Mouse (Mus musculus) forebrain, embryonic 15.5 days (tissue): ENCODE data around the gene Mgrn1. TPM values are rescaled to one million over a fixed set of nuclear protein-coding genes. Genes with fewer than 3 reads are reported as not detected.

Experiments used
- ATAC-seq: fragments of 200-750 bp; cut with Nextera tagmentation; replicated peaks from 2 replicates; pipeline ENCODE4 v1.8.0; 2017; ENCODE audit warnings: mild to moderate bottlenecking, moderate TSS enrichment, moderate library complexity
- H3K27ac ChIP-seq: fragments of 300-500 bp; sonication (generic); replicated peaks from 2 replicates; pipeline ENCODE4 v1.5.1; 2015; ENCODE audit warnings: mild to moderate bottlenecking, inconsistent platforms
- H3K27me3 ChIP-seq: fragments of 300-500 bp; sonication (generic); 2 replicates; pipeline ENCODE4 v1.6.1; 2015; ENCODE audit warnings: inconsistent platforms
- H3K36me3 ChIP-seq: fragments of 300-500 bp; sonication (generic); 2 replicates; pipeline ENCODE4 v1.6.1; 2015; ENCODE audit warnings: mild to moderate bottlenecking, inconsistent platforms
- H3K4me1 ChIP-seq: fragments of 300-500 bp; sonication (generic); 2 replicates; pipeline ENCODE4 v1.6.1; 2015; ENCODE audit warnings: inconsistent platforms
- H3K4me2 ChIP-seq: fragments of 300-500 bp; sonication (generic); replicated peaks from 2 replicates; pipeline ENCODE4 v1.6.1; 2015; ENCODE audit warnings: mild to moderate bottlenecking, inconsistent platforms
- H3K4me3 ChIP-seq: fragments of 300-500 bp; sonication (generic); 2 replicates; pipeline ENCODE4 v1.5.1; 2015; ENCODE audit warnings: mild to moderate bottlenecking, inconsistent platforms
- H3K9ac ChIP-seq: fragments of 300-500 bp; sonication (generic); replicated peaks from 2 replicates; pipeline ENCODE4 v1.6.1; 2015; ENCODE audit warnings: mild to moderate bottlenecking, inconsistent platforms
- H3K9me3 ChIP-seq: fragments of 300-500 bp; sonication (generic); 2 replicates; pipeline ENCODE4 v1.6.1; 2016; ENCODE audit warnings: inconsistent platforms
- whole genome bisulfite sequencing: fragments of 180-500 bp; shearing (Covaris S2); methylation state at CpG from one replicate; pipeline ENCODE4 v1.1.7; 2015; ENCODE audit warnings: mixed read lengths; 5-methylcytosine and 5-hydroxymethylcytosine counted together
- polyA plus RNA-seq: library from polyadenylated mRNA; unstranded; fragments of >200 nt; fragmentation: Nextera tagmentation; extraction: Ambion mirVana; gene quantifications from 2 replicates; pipeline ENCODE4 v1.2.1, GENCODE M21; 2015

Gene Mgrn1
- polyA plus RNA-seq, 1 experiment from 2014 or later = 102 TPM

GRCm38 (mm10) chr16:4881400-4882351 is 4.4 kb upstream of the Mgrn1 start:
- H3K9ac ChIP-seq = peak overlapping the region; percentile 72
- no peak for ATAC-seq
- peaks cover 36% of the 10 kb centered on the region for H3K4me1 ChIP-seq
- H3K9me3 ChIP-seq = no peaks in the 10 kb centered on the region
- no peaks in the 10 kb centered on the region for H3K36me3 ChIP-seq
- no peaks in the 10 kb centered on the region for H3K27me3 ChIP-seq
- H3K4me2 ChIP-seq = peak overlapping the region; percentile 78
- peak overlapping the region; percentile 91 for H3K4me3 ChIP-seq
- H3K27ac ChIP-seq = peak overlapping the region; percentile 98
- 79% methylated on average over 10 of the region's 10 CpGs for WGBS

- Histone ChIP-seq H3K27ac (peak overlapping the region; percentile 89), H3K4me1 (peaks cover 42% of the 10 kb centered on the region), H3K4me3 (peak overlapping the region; percentile 77; the same call in 1 of the 2 replicates), H3K4me2 (no peak overlapping the region), H3K36me3 (no peaks in the 10 kb centered on the region), H3K9ac (peak overlapping the region; percentile 87; the same call in 1 of the 2 replicates), H3K27me3 (no peaks in the 10 kb centered on the region), H3K9me3 (no peaks in the 10 kb centered on the region)
- ATAC-seq = no peak
- 96% methylated on average over 10 of the region's 10 CpGs for WGBS
Observed at GRCm38 (mm10) chr16:4884930-4885329, 1.1 kb upstream of the Mgrn1 start.

GRCm38 (mm10) chr16:4886690-4887020 is 606 bp downstream of the Mgrn1 start:
- whole genome bisulfite sequencing = 1% methylated on average over 8 of the region's 8 CpGs
- H3K4me1 ChIP-seq = peaks cover 33% of the 10 kb centered on the region
- peak; percentile 28; the same call in 1 of the 2 replicates for ATAC-seq

GRCm38 (mm10) chr16:4890201-4890709 is 4.2 kb downstream of the Mgrn1 start:
- H3K4me1 ChIP-seq = peaks cover 27% of the 10 kb centered on the region
- H3K9me3 ChIP-seq = no peaks in the 10 kb centered on the region
- no peak overlapping the region for H3K4me2 ChIP-seq
- no peaks in the 10 kb centered on the region for H3K27me3 ChIP-seq
- no peak overlapping the region for H3K9ac ChIP-seq
- H3K4me3 ChIP-seq = no peak overlapping the region
- no peak for ATAC-seq
- H3K27ac ChIP-seq = no peak overlapping the region
- no peaks in the 10 kb centered on the region for H3K36me3 ChIP-seq
- WGBS = 86% methylated on average over 4 of the region's 4 CpGs

More at GRCm38 (mm10) chr16:4886690-4887020, 606 bp downstream of the Mgrn1 start:
- H3K27me3 ChIP-seq = no peaks in the 10 kb centered on the region
- no peaks in the 10 kb centered on the region for H3K9me3 ChIP-seq
- peak overlapping the region; percentile 49 for H3K4me2 ChIP-seq
- peak overlapping the region; percentile 89 for H3K27ac ChIP-seq
- peak overlapping the region; percentile 77 for H3K4me3 ChIP-seq
- H3K36me3 ChIP-seq = no peaks in the 10 kb centered on the region
- H3K9ac ChIP-seq = peak overlapping the region; percentile 87

GRCm38 (mm10) chr16:4892171-4892570 is 6.1 kb downstream of the Mgrn1 start:
- no peak overlapping the region for H3K9ac ChIP-seq
- no peaks in the 10 kb centered on the region for H3K9me3 ChIP-seq
- H3K27ac ChIP-seq = no peak overlapping the region
- H3K4me3 ChIP-seq = no peak overlapping the region
- H3K4me2 ChIP-seq = no peak overlapping the region
- ATAC-seq = no peak
- H3K36me3 ChIP-seq = no peaks in the 10 kb centered on the region
- WGBS = 84% methylated on average over 6 of the region's 6 CpGs
- H3K27me3 ChIP-seq = no peaks in the 10 kb centered on the region
- peaks cover 22% of the 10 kb centered on the region for H3K4me1 ChIP-seq

GRCm38 (mm10) chr16:4894201-4894908 is 8.3 kb downstream of the Mgrn1 start:
- peaks cover 5% of the 10 kb centered on the region for H3K4me1 ChIP-seq
- H3K27me3 ChIP-seq = no peaks in the 10 kb centered on the region
- no peak overlapping the region for H3K27ac ChIP-seq
- H3K36me3 ChIP-seq = no peaks in the 10 kb centered on the region
- no peaks in the 10 kb centered on the region for H3K9me3 ChIP-seq
- 87% methylated on average over 7 of the region's 7 CpGs for WGBS
- no peak overlapping the region for H3K4me2 ChIP-seq
- H3K4me3 ChIP-seq = no peak overlapping the region
- ATAC-seq = no peak
- H3K9ac ChIP-seq = no peak overlapping the region

GRCm38 (mm10) chr16:4896249-4897027 is 10.4 kb downstream of the Mgrn1 start:
- 89% methylated on average over 5 of the region's 5 CpGs for WGBS
- Histone ChIP-seq H3K4me3 (no peak overlapping the region), H3K36me3 (0 out of 2 replicates have a peak, but pooled peaks cover 2% of the 10 kb centered on the region), H3K4me2 (no peak overlapping the region), H3K9me3 (no peaks in the 10 kb centered on the region), H3K27me3 (no peaks in the 10 kb centered on the region), H3K9ac (no peak overlapping the region), H3K4me1 (peaks cover 4% of the 10 kb centered on the region; the same call in 1 of the 2 replicates), H3K27ac (no peak overlapping the region)
- no peak for ATAC-seq

- Histone ChIP-seq H3K4me3 (no peak overlapping the region), H3K27ac (no peak overlapping the region), H3K4me1 (peaks cover 4% of the 10 kb centered on the region; the same call in 1 of the 2 replicates), H3K27me3 (no peaks in the 10 kb centered on the region), H3K36me3 (0 out of 2 replicates have a peak, but pooled peaks cover 2% of the 10 kb centered on the region), H3K9ac (no peak overlapping the region), H3K9me3 (no peaks in the 10 kb centered on the region), H3K4me2 (no peak overlapping the region)
- 55% methylated on average over 7 of the region's 7 CpGs for WGBS
- ATAC-seq = no peak
Observed at GRCm38 (mm10) chr16:4897146-4897730, 11.2 kb downstream of the Mgrn1 start.

- no peak overlapping the region for H3K27ac ChIP-seq
Observed at GRCm38 (mm10) chr16:4898881-4899280, 12.8 kb downstream of the Mgrn1 start.

GRCm38 (mm10) chr16:4899711-4900110 is 13.7 kb downstream of the Mgrn1 start:
- WGBS = 71% methylated on average over 2 of the region's 2 CpGs
- H3K4me3 ChIP-seq = no peak overlapping the region

More at GRCm38 (mm10) chr16:4898881-4899280, 12.8 kb downstream of the Mgrn1 start:
- no peaks in the 10 kb centered on the region for H3K9me3 ChIP-seq
- no peak overlapping the region for H3K4me2 ChIP-seq
- 0 out of 2 replicates have a peak, but pooled peaks cover 4% of the 10 kb centered on the region for H3K4me1 ChIP-seq
- H3K27me3 ChIP-seq = no peaks in the 10 kb centered on the region
- H3K9ac ChIP-seq = no peak overlapping the region
- no peak for ATAC-seq
- H3K4me3 ChIP-seq = no peak overlapping the region
- WGBS = 78% methylated on average over 6 of the region's 6 CpGs
- H3K36me3 ChIP-seq = 0 out of 2 replicates have a peak, but pooled peaks cover 2% of the 10 kb centered on the region

GRCm38 (mm10) chr16:4901167-4901566 is 15.1 kb downstream of the Mgrn1 start:
- no peaks in the 10 kb centered on the region for H3K9me3 ChIP-seq
- H3K27me3 ChIP-seq = no peaks in the 10 kb centered on the region
- H3K4me1 ChIP-seq = 0 out of 2 replicates have a peak, but pooled peaks cover 4% of the 10 kb centered on the region
- 59% methylated on average over 7 of the region's 7 CpGs for WGBS
- no peak for ATAC-seq
- H3K4me3 ChIP-seq = no peak overlapping the region
- no peak overlapping the region for H3K27ac ChIP-seq
- H3K9ac ChIP-seq = no peak overlapping the region
- H3K36me3 ChIP-seq = 0 out of 2 replicates have a peak, but pooled peaks cover 2% of the 10 kb centered on the region
- H3K4me2 ChIP-seq = no peak overlapping the region

More at GRCm38 (mm10) chr16:4899711-4900110, 13.7 kb downstream of the Mgrn1 start:
- Histone ChIP-seq H3K9me3 (no peaks in the 10 kb centered on the region), H3K4me2 (no peak overlapping the region), H3K4me1 (0 out of 2 replicates have a peak, but pooled peaks cover 4% of the 10 kb centered on the region), H3K27ac (no peak overlapping the region), H3K9ac (no peak overlapping the region), H3K36me3 (0 out of 2 replicates have a peak, but pooled peaks cover 2% of the 10 kb centered on the region), H3K27me3 (no peaks in the 10 kb centered on the region)
- no peak for ATAC-seq
